Mouse (Mus musculus) heart, postnatal 0 days (tissue): ENCODE measurements around the gene Rpl4. TPM values are rescaled to one million over a fixed set of nuclear protein-coding genes. Genes with fewer than 3 reads are reported as not detected.
"Not testable (repeated sequence)": the region's sequence is repeated elsewhere in the genome, so short reads cannot be mapped to it uniquely, and the experiment has no call there.

Experiments
- ATAC-seq: fragments of 200-750 bp; cut with Nextera tagmentation; 2 replicates; pipeline ENCODE4 v1.8.0; 2017; ENCODE audit warnings: low read depth, moderate number of reproducible peaks, moderate library complexity; ENCODE audit not compliant: insufficient read depth
- DNase-seq: peaks from one replicate; pipeline ENCODE4 v3.0.0-alpha.2; 2016; ENCODE audit warnings: low spot score
- H3K27ac ChIP-seq: fragments of 300-500 bp; sonication (generic); 2 replicates; pipeline ENCODE4 v1.5.1; 2014; ENCODE audit warnings: low read depth, mild to moderate bottlenecking
- H3K27me3 ChIP-seq: fragments of 300-500 bp; sonication (generic); 2 replicates; pipeline ENCODE4 v1.6.1; 2014; ENCODE audit warnings: low read length, mixed read lengths; ENCODE audit not compliant: control insufficient read depth, insufficient read depth
- H3K36me3 ChIP-seq: fragments of 300-500 bp; sonication (generic); replicated peaks from 2 replicates; pipeline ENCODE4 v1.6.1; 2014; ENCODE audit warnings: low read length, mixed read lengths; ENCODE audit not compliant: control insufficient read depth, insufficient read depth
- H3K4me1 ChIP-seq: fragments of 300-500 bp; sonication (generic); 2 replicates; pipeline ENCODE4 v1.6.1; 2014; ENCODE audit warnings: antibody characterized with exemption; ENCODE audit not compliant: control insufficient read depth, insufficient read depth
- H3K4me2 ChIP-seq: fragments of 300-500 bp; sonication (generic); 2 replicates; pipeline ENCODE4 v1.6.1; 2014; ENCODE audit warnings: low read depth, mild to moderate bottlenecking, low read length, moderate library complexity
- H3K4me3 ChIP-seq: fragments of 300-500 bp; sonication (generic); 2 replicates; pipeline ENCODE4 v1.5.1; 2014; ENCODE audit warnings: low read depth, low read length
- H3K9ac ChIP-seq: fragments of 300-500 bp; sonication (generic); replicated peaks from 2 replicates; pipeline ENCODE4 v1.6.1; 2014; ENCODE audit warnings: low read depth, low read length, mixed read lengths
- H3K9me3 ChIP-seq: fragments of 300-500 bp; sonication (generic); replicated peaks from 2 replicates; pipeline ENCODE4 v1.6.1; 2016; ENCODE audit warnings: low read length; ENCODE audit not compliant: control insufficient read depth
- CTCF ChIP-seq: IDR thresholded peaks from 2 replicates; pipeline ENCODE4 v1.5.1; 2016; ENCODE audit warnings: antibody characterized with exemption, control low read depth, low read depth
- EP300 ChIP-seq: IDR thresholded peaks from 2 replicates; pipeline ENCODE4 v1.6.1; 2016; ENCODE audit warnings: antibody characterized with exemption, low read depth
- WGBS: fragments of 180-500 bp; shearing (Covaris S2); extraction: QIAGEN DNeasy Blood & Tissue Kit; methylation state at CpG from one replicate; pipeline ENCODE4 v1.1.7; 2014; 5-methylcytosine and 5-hydroxymethylcytosine counted together
- polyA plus RNA-seq: library from polyadenylated mRNA; unstranded; fragments of >200 nt; fragmentation: Nextera tagmentation; extraction: Ambion mirVana; gene quantifications from 2 replicates; pipeline ENCODE4 v1.2.1, GENCODE M21; 2015
- total RNA-seq: library from RNA; depleted of rRNA; stranded (reverse); fragments of >200 nt; gene quantifications from 2 replicates; pipeline ENCODE4 v1.2.3, GENCODE M21; 2014; ENCODE audit warnings: low replicate concordance

Gene Rpl4
- total and polyA plus RNA-seq, 2 experiments from 2014 or later: 545 to 760 TPM

- not testable (repeated sequence) for H3K27ac ChIP-seq, H3K27me3 ChIP-seq, H3K4me3 ChIP-seq, H3K4me1 ChIP-seq, H3K9me3 ChIP-seq, H3K9ac ChIP-seq, ATAC-seq, DNase-seq, H3K4me2 ChIP-seq
- TF ChIP-seq CTCF: peak; percentile 51
- H3K36me3 ChIP-seq: peaks cover 25% of the 10 kb centered on the region
- 4% methylated on average over 6 of the region's 6 CpGs for WGBS
Measured at GRCm38 (mm10) chr9:64138896-64139295, 34.3 kb upstream of the Rpl4 start.

DNA sequence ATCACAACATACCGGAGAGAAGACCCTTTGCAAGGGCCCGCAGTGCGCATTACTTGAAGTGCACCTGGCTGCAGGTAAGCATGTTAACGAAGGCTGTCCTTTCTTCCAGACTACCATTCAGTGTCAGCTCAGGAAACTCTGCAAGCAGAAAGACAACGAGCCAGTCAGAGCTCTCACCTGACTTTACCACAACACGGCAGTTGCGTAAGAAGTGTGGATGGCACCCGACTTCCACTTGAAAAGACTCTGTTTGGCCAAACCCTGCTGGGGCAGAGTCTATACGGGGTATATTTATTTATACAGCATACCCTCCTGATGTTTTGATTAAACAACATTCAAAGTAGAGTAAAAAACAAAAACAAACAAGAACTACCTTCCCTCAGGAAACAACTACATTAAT is 33.3 kb upstream of the Rpl4 start:
- Histone ChIP-seq H3K4me3 (no peak overlapping the region), H3K9me3 (no peaks in the 10 kb centered on the region), H3K36me3 (peaks cover 25% of the 10 kb centered on the region), H3K27ac (no peak overlapping the region), H3K27me3 (no peaks in the 10 kb centered on the region), H3K4me1 (no peaks in the 10 kb centered on the region), H3K9ac (no peak overlapping the region), H3K4me2 (no peak overlapping the region)
- no peak for ATAC-seq
- WGBS: 87% methylated on average over 9 of the region's 9 CpGs
- DNase-seq: no peak
- TF ChIP-seq EP300 (no peak), CTCF (no peak)

DNA sequence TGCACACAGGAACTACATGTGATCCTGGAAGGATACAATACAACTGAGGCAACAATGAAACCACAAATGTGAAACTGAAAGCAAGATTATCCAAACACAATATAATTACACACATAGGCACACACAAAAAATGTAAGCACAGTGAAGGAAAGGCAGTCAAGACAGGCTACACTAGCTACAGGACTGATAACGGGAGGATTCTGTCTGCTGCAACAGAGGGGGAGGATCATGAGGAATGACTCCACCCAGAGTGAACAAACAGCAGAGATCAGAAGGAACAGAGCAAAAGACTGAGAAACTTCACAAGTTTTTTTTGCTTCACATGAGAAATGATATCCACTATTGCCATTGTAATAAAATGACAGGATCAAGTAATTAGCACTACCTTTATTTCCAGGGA is 16.5 kb upstream of the Rpl4 start:
- WGBS: 76% methylated on average over 1 of the region's 1 CpGs
- Histone ChIP-seq H3K9ac (no peak overlapping the region), H3K4me2 (no peak overlapping the region), H3K4me1 (no peaks in the 10 kb centered on the region), H3K27me3 (no peaks in the 10 kb centered on the region), H3K4me3 (no peak overlapping the region), H3K9me3 (no peaks in the 10 kb centered on the region), H3K36me3 (peaks cover 52% of the 10 kb centered on the region), H3K27ac (no peak overlapping the region)
- ATAC-seq (no peak), DNase-seq (no peak)
- no peak for TF ChIP-seq CTCF
- no peak for TF ChIP-seq EP300

- Histone ChIP-seq H3K9me3 (no peaks in the 10 kb centered on the region), H3K4me1 (no peaks in the 10 kb centered on the region), H3K27ac (no peak overlapping the region), H3K36me3 (peaks cover 49% of the 10 kb centered on the region), H3K27me3 (no peaks in the 10 kb centered on the region), H3K9ac (no peak overlapping the region), H3K4me3 (no peak overlapping the region), H3K4me2 (no peak overlapping the region)
- no peak for DNase-seq
- TF ChIP-seq EP300: no peak
- TF ChIP-seq CTCF: no peak
- 81% methylated on average over 5 of the region's 5 CpGs for WGBS
- ATAC-seq: no peak
Measured at GRCm38 (mm10) chr9:64160471-64160870, 12.7 kb upstream of the Rpl4 start.

DNA sequence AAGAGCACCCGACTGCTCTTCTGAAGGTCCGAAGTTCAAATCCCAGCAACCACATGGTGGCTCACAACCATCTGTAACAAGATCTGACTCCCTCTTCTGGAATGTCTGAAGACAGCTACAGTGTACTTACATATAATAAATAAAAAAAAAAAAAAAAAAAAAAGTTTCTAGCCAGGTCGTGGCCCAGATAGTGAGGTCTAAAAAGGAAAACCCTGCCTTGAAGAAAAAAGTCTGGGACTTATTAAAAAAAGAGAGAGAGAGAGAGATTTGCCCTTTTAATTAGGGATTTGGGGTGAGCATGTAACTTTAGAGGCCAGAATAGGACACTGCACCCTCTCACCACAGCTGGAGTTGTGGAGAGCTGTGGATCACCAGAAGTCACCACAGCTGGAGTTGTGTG is 3.2 kb upstream of the Rpl4 start:
- H3K27me3 ChIP-seq, H3K4me2 ChIP-seq, H3K4me3 ChIP-seq, H3K4me1 ChIP-seq, ATAC-seq, DNase-seq, H3K27ac ChIP-seq, H3K36me3 ChIP-seq, H3K9ac ChIP-seq, H3K9me3 ChIP-seq: not testable (repeated sequence)
- WGBS: 87% methylated on average over 3 of the region's 3 CpGs

DNA sequence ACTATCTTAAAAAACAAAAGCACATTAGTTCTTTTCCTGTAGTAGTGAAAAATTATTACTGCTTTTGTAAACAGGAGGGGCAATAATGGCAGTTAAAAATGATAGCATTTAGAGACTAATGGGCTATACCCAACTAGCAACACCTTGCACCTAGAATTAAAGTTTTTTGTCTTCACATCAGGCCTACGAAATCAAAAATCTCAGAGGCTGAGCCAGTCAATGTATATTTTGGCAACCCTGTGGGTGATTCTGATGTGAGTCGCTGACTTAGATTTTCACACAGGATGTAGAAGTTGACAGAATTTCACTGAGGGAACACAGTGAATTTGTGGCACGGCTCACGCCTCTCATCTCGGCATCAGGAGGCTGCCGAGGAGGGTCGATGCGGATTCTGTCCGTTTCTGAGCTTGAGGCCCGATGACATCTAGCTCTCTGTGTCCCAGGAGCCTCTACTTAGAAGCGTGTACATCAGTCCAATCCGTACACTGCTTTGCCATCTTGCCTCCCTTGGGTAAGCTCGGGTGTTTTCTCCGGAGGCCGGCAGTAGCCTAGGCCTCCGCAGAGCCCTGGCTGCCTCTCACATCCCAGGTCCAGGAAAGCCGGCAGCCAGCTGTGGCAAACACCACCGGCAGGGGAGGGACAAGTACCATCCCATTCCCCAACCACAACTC is 895 bp upstream of the Rpl4 start:
- peaks cover 5% of the 10 kb centered on the region for H3K4me1 ChIP-seq
- under 1% methylated on average over 18 of the region's 18 CpGs for WGBS
- peak overlapping the region; percentile 73 for H3K4me2 ChIP-seq
- H3K9me3 ChIP-seq: no peaks in the 10 kb centered on the region
- peak overlapping the region; percentile 82 for H3K27ac ChIP-seq
- no peaks in the 10 kb centered on the region for H3K27me3 ChIP-seq
- peak overlapping the region; percentile 67 for H3K9ac ChIP-seq
- peaks cover 27% of the 10 kb centered on the region for H3K36me3 ChIP-seq
- peak overlapping the region; percentile 83 for H3K4me3 ChIP-seq
- peak; percentile 28; the same call in 1 of the 2 replicates for ATAC-seq
- TF ChIP-seq CTCF (no peak), EP300 (no peak)
- DNase-seq: no peak
